Mouse (Mus musculus): Measurements from ENCODE around the gene Gjb5.

Gene Gjb5

DNA sequence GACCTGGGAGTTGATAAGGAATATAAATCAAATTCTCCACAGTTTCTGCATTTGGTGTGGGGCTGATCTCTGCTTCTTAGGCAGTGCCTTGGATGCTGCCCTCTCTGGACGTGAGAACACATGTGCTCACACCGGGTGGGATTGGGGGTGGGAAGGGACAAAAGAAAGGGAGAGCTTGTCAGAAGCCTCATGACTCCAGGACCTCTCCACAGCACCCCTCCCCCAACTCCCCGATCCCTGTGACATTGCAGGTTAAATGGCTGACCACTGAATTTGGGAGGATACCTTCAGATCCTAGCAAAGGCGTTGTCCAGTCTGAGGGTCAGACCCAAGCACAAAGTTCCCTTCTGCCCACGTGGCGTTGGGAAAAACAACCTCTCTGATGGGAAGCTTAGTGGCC lies 6.5 kb upstream of the Gjb5 start:
- no peak for DNase-seq (ENCODE audit: low read depth, low spot score)
- no peaks in the 10 kb centered on the region for H3K36me3 ChIP-seq (ENCODE audit: control insufficient read depth, insufficient read depth, low read length, poor library complexity, severe bottlenecking)
- H3K27me3 ChIP-seq (ENCODE audit: control insufficient read depth, insufficient read depth, low read length, poor library complexity, severe bottlenecking): no peaks in the 10 kb centered on the region

DNA sequence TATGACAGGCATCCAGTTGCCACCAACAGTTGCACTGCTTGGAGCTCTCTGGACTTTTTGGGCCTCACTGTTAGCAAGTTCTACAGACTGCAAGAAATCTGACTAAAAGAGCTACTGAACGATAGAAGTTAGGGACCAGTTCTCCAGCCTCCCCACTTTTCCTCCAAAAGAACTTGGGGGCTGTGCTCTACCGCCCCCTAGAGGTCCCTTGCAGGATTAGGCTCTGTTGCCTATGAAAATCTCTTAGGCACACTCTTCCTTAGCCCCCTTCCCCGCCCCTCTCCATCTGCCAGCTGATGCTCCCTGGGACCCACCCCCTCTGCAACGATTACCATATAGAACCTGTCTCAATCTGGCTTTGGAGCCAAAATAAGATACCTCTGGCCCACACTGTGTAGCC lies 5.3 kb upstream of the Gjb5 start:
- H3K27me3 ChIP-seq (ENCODE audit: control insufficient read depth, insufficient read depth, low read length, poor library complexity, severe bottlenecking): no peaks in the 10 kb centered on the region
- no peaks in the 10 kb centered on the region for H3K36me3 ChIP-seq (ENCODE audit: control insufficient read depth, insufficient read depth, low read length, poor library complexity, severe bottlenecking)
- peak; percentile 18 for DNase-seq (ENCODE audit: low read depth, low spot score)

DNA sequence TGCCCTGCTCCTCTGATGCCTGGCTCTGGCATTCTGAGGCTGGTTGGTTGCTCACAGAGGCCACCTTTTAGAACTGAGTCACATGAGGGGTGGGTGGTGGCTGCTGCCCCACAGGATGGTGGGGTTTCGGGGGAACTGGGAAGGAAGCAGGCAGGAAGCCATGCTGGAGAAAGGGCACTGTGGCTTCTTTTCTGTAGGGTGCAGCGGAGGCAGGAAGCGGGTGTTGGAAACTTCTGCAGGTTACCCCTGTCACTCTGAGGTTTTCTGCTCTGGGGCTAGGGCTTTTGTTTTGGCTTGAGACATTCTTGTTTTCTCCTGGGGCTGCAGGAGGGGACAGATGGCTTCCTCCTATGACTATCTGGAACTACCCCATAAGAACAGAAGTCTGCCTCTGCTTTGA lies 4.5 kb upstream of the Gjb5 start:
- no peak for DNase-seq (ENCODE audit: low read depth, low spot score)
- Histone ChIP-seq H3K36me3 (ENCODE audit: control insufficient read depth, insufficient read depth, low read length, poor library complexity, severe bottlenecking) (no peaks in the 10 kb centered on the region), H3K27me3 (ENCODE audit: control insufficient read depth, insufficient read depth, low read length, poor library complexity, severe bottlenecking) (no peaks in the 10 kb centered on the region)

DNA sequence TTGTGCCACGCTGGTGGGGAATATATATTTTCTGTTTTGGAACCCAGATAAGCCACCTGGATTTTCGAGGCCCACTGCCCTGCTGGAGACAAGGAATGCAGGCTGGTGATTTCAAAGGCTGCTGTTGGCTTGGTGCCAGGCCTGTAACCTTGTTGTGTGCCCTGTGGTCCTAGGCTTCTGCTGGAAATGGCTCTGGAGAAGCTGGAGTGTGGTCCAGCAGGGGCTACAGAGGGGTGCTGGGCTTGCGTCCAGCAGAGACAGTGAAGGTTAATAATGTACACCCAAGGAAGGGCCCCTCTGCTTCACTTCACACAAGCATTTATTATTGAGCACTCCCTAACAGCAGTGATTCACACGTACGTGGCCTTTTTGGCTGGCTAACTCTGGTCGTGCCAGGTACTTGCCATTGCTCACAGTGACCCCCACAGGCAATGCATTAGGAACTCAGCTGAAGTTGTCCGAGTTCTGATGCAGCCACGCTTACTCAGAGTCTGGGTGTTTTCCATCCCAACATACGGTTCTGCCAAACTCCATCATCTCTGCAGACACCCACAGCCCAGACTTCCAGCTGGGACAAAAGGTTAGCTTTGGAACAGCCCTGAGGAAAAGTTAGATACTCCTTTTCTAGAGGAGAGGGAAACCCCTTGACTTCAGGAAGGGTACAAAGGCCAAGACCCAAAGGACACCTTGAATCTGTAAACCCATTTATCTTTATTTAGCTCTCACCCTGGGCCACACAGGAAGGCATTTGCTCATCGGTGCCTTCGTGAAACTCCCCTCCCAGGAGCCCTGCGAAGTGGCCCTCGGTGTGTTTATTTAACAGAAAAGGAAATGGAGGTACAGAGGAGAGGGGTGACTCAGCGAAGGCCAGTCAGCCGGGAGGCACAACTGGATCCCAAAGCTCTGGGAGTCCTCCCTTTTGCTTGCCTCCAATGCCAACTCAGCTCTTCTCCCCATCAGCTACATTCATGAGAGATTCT lies 3.2 kb downstream of the Gjb5 start:
- no peaks in the 10 kb centered on the region for H3K36me3 ChIP-seq (ENCODE audit: control insufficient read depth, insufficient read depth, low read length, poor library complexity, severe bottlenecking)
- no peak for DNase-seq (ENCODE audit: low read depth, low spot score)

DNA sequence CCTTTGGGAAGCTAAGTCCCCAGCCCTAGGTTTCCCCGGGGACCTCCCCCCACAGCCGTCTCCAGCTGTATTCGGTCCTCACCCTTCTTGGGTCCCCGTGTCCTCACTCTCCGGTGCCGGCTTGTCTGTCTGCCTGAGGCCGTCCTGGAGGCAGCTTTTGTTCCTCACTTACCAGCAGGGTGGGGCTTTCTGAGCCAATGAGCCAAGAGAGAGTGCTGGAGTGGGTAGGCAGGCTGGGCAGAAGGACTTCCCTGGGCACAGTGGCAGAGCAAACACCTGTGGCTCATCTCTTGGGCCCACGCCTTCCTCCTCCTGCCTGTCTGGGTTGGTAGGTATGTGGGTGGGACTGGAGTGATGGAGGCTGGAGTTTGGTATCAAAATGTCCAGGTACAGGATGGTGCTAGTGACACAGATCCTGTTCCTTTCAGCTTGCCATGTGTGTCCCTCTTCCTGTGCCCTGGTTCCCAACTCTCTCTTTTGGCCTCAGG lies 4.0 kb downstream of the Gjb5 start, which contains the start of gene Gjb4:
Gene Gjb4 (minus strand): TSS at position 131 of the 488 bp plus-strand sequence.
- Histone ChIP-seq H3K36me3 (ENCODE audit: control insufficient read depth, insufficient read depth, low read length, poor library complexity, severe bottlenecking) (no peaks in the 10 kb centered on the region), H3K27me3 (ENCODE audit: control insufficient read depth, insufficient read depth, low read length, poor library complexity, severe bottlenecking) (no peaks in the 10 kb centered on the region)
- DNase-seq (ENCODE audit: low read depth, low spot score): no peak

More for the DNA sequence above, 3.2 kb downstream of the Gjb5 start:
- no peaks in the 10 kb centered on the region for H3K27me3 ChIP-seq (ENCODE audit: control insufficient read depth, insufficient read depth, low read length, poor library complexity, severe bottlenecking)

DNA sequence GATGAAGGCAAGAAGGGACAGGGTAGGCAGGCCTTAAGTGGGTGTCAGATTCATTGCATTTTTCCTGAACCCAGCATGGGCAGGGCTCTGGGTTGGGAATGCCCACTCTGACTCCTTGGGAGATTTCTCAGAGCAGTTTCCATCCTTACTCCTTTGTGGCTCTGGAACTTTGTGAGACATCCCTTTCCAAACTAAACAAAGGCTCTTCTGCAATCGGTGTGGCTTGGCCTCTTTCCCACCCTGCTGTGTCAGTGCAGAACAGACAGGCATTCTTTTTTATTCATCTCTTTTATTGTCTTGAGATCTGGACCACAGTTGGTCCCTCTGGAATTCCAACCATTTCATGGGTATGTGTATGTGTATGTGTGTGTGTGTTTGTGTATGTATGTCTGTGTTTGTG lies 5.4 kb downstream of the Gjb5 start:
- Histone ChIP-seq H3K27me3 (ENCODE audit: control insufficient read depth, insufficient read depth, low read length, poor library complexity, severe bottlenecking) (no peaks in the 10 kb centered on the region), H3K36me3 (ENCODE audit: control insufficient read depth, insufficient read depth, low read length, poor library complexity, severe bottlenecking) (no peaks in the 10 kb centered on the region)
- no peak for DNase-seq (ENCODE audit: low read depth, low spot score)

DNA sequence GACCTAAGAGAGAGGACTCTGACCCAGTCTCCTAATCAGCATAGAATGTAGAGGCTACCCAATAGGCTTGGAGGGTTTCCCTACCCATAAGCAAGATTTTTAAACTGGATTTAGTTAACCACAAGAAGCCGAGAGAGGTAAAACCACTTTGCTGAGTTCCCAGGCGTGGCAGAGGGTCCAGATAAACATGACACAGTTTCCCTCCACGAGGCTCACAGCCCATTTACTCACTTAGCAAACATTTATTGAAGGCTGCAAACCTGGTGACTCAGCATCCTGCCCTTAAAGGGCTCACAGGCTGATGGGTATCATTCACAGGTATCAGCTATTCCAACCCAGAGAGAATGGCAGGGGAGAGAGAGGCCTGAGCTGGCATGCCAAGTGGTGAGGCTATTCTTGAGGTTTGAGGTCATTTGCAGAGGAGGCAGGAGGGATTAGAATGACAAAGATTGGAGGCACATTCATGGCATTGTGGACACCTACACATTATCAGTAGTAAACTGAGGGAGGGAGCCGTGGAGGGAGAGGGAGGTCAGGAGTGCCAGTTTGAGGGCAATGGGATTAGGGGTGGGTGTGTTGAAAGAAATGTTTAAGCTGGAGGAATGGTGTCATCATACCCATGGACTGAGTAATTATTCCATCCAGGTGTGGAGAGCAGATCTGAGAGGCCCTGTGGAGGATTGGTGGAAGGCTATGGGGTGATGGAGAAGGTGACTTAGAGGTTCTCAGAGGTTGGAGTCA lies 8.3 kb downstream of the Gjb5 start:
- DNase-seq (ENCODE audit: low read depth, low spot score): no peak
- H3K36me3 ChIP-seq (ENCODE audit: control insufficient read depth, insufficient read depth, low read length, poor library complexity, severe bottlenecking): no peaks in the 10 kb centered on the region
- H3K27me3 ChIP-seq (ENCODE audit: control insufficient read depth, insufficient read depth, low read length, poor library complexity, severe bottlenecking): no peaks in the 10 kb centered on the region

DNA sequence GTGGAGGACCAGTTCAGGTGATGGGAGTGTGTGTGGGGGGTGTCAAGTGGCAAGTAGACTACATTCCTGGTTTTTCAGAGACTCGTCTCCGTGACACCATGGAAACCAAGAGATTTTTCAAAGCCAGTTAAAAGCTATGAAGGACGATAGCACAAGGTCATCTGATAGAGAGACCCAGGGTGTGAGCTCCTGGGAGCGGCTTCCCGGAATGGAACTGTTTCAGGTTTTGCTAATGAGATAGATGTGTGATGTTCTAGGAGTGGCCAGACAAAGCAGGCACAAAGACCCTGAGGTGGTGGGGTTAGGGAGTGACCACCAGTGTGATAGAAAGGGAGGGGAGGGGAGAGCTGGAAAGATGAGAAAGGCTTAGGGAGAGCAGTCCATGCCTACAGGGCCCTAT lies 13.0 kb downstream of the Gjb5 start:
- no peaks in the 10 kb centered on the region for H3K36me3 ChIP-seq (ENCODE audit: control insufficient read depth, insufficient read depth, low read length, poor library complexity, severe bottlenecking)
- DNase-seq (ENCODE audit: low read depth, low spot score): no peak
- H3K27me3 ChIP-seq (ENCODE audit: control insufficient read depth, insufficient read depth, low read length, poor library complexity, severe bottlenecking): no peaks in the 10 kb centered on the region

DNA sequence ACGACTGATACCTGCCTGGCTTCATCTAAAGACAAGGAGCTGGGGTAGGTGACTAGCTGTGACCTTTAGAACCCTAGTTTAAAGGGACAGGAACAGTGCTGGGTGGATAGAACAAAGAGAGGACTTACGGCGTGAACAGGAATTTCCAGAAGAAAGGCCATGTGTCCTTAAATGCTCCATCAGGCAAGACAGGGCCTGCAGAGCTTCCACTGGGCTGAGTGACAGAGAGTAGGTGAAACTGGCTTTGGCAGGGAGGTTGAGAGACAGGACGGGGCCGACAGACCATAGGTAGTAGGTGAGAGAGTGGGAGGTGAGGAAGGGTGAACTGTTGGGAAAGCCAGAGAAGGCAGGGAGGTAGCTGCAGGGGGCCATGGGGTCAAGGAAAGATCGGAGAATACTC lies 16.6 kb downstream of the Gjb5 start:
- no peak for DNase-seq (ENCODE audit: low read depth, low spot score)
- H3K36me3 ChIP-seq (ENCODE audit: control insufficient read depth, insufficient read depth, low read length, poor library complexity, severe bottlenecking): no peaks in the 10 kb centered on the region
- H3K27me3 ChIP-seq (ENCODE audit: control insufficient read depth, insufficient read depth, low read length, poor library complexity, severe bottlenecking): no peaks in the 10 kb centered on the region

DNA sequence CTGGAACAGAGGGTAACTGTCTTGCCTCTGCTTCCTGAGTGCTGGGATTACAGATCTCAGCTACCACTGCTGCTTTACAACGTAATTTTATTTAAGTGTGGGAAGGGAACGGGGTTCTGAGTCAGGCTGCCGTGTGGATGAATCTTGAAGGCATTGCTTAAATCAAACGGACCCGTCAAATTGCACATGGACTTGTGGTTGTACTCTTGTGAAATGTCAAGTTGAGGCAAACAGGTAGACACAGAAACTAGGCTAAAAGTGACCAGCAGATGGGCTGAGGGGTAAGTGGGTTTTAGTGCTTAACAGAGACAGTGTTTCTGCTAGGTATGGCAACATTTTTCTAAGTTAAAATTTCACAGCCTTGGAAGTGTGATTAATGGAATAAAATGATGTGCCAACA lies 20.3 kb downstream of the Gjb5 start:
- no peak for DNase-seq (ENCODE audit: low read depth, low spot score)
- H3K27me3 ChIP-seq (ENCODE audit: control insufficient read depth, insufficient read depth, low read length, poor library complexity, severe bottlenecking): peaks cover 1% of the 10 kb centered on the region; the same call in 1 of the 2 replicates
- H3K36me3 ChIP-seq (ENCODE audit: control insufficient read depth, insufficient read depth, low read length, poor library complexity, severe bottlenecking): no peaks in the 10 kb centered on the region

DNA sequence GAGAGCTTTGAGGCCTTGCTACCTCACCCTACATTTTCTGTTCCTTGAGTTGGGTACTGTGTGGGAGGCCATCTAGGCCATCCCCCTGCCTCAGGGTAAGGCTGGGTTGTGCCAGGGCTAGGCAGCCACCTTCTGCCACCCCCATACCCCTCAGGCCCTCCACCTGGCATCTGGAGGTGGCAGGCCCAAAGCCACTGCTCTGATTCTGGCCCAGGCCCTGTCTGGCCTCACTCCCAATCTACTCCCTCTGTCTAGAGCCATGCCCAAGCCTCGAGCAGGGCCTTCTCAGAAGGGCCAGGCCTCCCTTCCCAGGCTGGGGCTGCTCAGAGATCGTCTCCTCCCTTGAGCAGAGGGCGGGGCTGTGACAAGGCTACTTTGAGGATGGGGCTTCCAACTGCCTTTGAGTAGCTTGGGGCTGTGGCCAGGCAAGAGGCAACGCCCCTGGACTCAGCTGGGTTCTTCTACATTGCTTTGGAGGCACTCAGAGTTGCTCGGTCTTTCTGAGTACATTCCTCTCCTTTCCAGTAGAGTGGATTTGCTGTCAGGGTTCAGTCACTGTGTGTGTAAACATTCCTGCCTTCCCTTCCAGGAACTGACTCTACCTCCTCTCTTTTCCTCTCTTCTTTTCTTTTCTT lies 23.0 kb downstream of the Gjb5 start:
- no peak for DNase-seq (ENCODE audit: low read depth, low spot score)
- H3K27me3 ChIP-seq (ENCODE audit: control insufficient read depth, insufficient read depth, low read length, poor library complexity, severe bottlenecking): peaks cover 1% of the 10 kb centered on the region; the same call in 1 of the 2 replicates
- no peaks in the 10 kb centered on the region for H3K36me3 ChIP-seq (ENCODE audit: control insufficient read depth, insufficient read depth, low read length, poor library complexity, severe bottlenecking)

DNA sequence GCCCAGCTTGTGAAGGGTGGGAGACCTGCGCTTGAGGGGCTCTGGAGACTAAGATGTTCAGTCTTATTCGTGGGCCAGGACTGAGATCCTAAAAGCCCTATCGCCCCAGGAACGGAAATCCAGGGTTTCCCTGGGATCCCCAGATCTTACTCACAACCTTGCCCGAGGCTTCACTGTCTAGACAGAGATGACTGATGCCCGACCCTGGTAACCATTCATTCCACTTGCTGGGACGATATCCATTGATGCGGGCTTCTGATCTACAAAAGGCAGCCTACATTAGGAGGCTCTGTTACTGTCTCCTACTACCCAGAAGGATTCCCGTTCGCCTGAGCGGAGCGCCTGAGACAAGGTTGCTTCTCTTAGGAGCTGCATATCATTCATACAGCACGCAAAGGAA lies 26.8 kb downstream of the Gjb5 start:
- peaks cover 1% of the 10 kb centered on the region; the same call in 1 of the 2 replicates for H3K27me3 ChIP-seq (ENCODE audit: control insufficient read depth, insufficient read depth, low read length, poor library complexity, severe bottlenecking)

DNA sequence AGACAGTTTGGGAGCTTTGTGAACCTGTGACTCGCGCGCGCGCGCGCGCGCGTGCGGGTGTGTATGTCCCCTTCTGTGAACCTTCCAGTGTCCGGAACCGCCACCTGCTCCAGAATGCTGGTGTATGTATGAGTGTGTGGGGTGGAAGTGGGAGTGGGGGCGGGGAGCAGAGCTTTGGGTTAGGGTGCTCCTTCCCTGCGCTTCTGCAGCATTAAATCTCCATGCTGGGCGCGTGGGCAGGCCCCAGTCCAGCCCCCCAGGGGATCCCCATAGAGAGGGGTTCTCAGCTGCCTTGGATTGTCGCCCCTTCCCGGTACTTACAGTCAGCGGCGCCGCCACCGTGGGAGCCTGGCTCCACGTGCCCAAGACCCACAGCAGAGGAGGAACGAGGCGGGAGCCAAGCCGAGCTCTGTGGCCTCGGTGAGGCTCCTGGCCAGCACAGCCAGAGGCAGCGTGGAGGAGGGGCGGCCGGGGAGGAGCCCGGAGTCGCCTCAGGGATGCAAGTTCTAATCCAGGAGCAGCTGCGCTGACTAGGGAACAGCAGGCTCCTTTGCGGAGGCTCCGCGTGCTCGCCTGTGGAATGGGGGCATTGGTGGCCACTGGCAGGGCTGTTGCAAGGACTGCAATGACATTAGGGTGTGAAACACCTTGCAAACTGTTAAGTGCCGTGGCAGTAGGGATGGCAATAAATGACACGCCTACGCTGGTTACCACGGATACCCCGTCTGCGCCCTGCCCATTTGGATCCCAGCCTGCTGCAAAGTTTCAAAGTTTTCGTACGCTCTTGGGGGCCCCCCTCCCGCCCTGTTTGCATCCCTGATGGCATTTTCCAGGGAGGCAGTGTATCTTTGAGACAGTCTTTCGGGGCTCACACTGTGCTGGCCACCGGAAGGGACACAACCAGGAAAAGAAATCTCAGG lies 27.5 kb downstream of the Gjb5 start, which contains the start of gene Gjb3:
Gene Gjb3 (minus strand): TSS at position 664 of the 920 bp plus-strand sequence.
- Histone ChIP-seq H3K27me3 (ENCODE audit: control insufficient read depth, insufficient read depth, low read length, poor library complexity, severe bottlenecking) (peaks cover 1% of the 10 kb centered on the region; the same call in 1 of the 2 replicates), H3K36me3 (ENCODE audit: control insufficient read depth, insufficient read depth, low read length, poor library complexity, severe bottlenecking) (no peaks in the 10 kb centered on the region)
- DNase-seq (ENCODE audit: low read depth, low spot score): no peak

More for the DNA sequence above, 26.8 kb downstream of the Gjb5 start:
- H3K36me3 ChIP-seq (ENCODE audit: control insufficient read depth, insufficient read depth, low read length, poor library complexity, severe bottlenecking): no peaks in the 10 kb centered on the region
- no peak for DNase-seq (ENCODE audit: low read depth, low spot score)

DNA sequence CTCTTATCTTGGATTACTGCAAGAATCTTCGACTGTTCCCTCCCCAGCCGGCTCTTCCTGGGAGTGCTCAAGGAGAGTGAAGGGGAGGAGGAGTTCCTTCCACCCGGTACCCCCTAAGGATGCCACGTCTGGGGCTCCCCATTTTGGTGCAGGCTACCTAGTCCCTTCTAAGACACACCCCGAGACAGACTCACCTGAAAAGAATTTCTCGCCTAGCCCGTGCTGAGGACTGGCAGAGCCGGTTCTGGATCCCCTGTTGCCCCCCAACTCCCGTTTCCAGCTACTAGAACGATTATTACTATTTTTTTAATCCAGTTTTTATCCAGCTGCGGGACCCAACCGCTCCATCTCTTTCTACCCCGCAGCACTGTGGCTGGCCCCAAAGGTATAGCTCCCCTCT lies 28.2 kb downstream of the Gjb5 start:
- H3K27me3 ChIP-seq (ENCODE audit: control insufficient read depth, insufficient read depth, low read length, poor library complexity, severe bottlenecking): no peaks in the 10 kb centered on the region
- DNase-seq (ENCODE audit: low read depth, low spot score): no peak
- H3K36me3 ChIP-seq (ENCODE audit: control insufficient read depth, insufficient read depth, low read length, poor library complexity, severe bottlenecking): no peaks in the 10 kb centered on the region
